Mouse (Mus musculus) kidney, postnatal 4 days (tissue): ENCODE data around the gene Mt2.

ENCODE experiments used
- DNase-seq, 2 experiments: peaks; one replicate each; pipeline ENCODE4 v3.0.0; 2021; ENCODE audit warnings: mixed read lengths in 2 of 2

Mt2 gene

GRCm38 (mm10) chr8:94172809-94173732 lies 607 bp downstream of the Mt2 start:
- DNase-seq, result peak; percentile 24 to 55

GRCm38 (mm10) chr8:94173848-94174403 lies 1.5 kb downstream of the Mt2 start:
- no peak for DNase-seq

- DNase-seq, result no peak
These were observed 2.3 kb downstream of the Mt2 start for GRCm38 (mm10) chr8:94174619-94175213.

- no peak for DNase-seq
These were observed 5.4 kb downstream of the Mt2 start for GRCm38 (mm10) chr8:94177716-94178390.

- peak; percentile 84 to 92 for DNase-seq
These were observed 6.6 kb downstream of the Mt2 start, which contains the start of gene Mt1 for GRCm38 (mm10) chr8:94178857-94179712. Gene Mt1 (plus strand): TSS chr8:94179082.

- peak; percentile 23 to 40 for DNase-seq
These were observed 7.5 kb downstream of the Mt2 start for GRCm38 (mm10) chr8:94179713-94180560.

- DNase-seq, result no peak
These were observed 8.1 kb downstream of the Mt2 start for GRCm38 (mm10) chr8:94180561-94180908.

- no peak for DNase-seq
These were observed 9.8 kb downstream of the Mt2 start for GRCm38 (mm10) chr8:94182055-94182929.

- DNase-seq, result peak; percentile 86 to 91
These were observed 10.7 kb downstream of the Mt2 start for GRCm38 (mm10) chr8:94183117-94183516.

GRCm38 (mm10) chr8:94184357-94184843 lies 11.9 kb downstream of the Mt2 start:
- DNase-seq, result peak in 1 of 2 experiments; percentile 18

- DNase-seq, result no peak
These were observed 13.3 kb downstream of the Mt2 start for GRCm38 (mm10) chr8:94185791-94186190.

GRCm38 (mm10) chr8:94186542-94186941 lies 14.1 kb downstream of the Mt2 start:
- peak; percentile 89 to 93 for DNase-seq

- DNase-seq, result peak in 1 of 2 experiments; percentile 22
These were observed 15.0 kb downstream of the Mt2 start for GRCm38 (mm10) chr8:94187290-94188002.

- peak in 1 of 2 experiments; percentile 36 for DNase-seq
These were observed 17.0 kb downstream of the Mt2 start for GRCm38 (mm10) chr8:94189275-94190031.

GRCm38 (mm10) chr8:94191101-94191691 lies 18.7 kb downstream of the Mt2 start:
- DNase-seq, result peak; percentile 86 to 92

GRCm38 (mm10) chr8:94192926-94193325 lies 20.5 kb downstream of the Mt2 start:
- DNase-seq, result peak in 1 of 2 experiments; percentile 24

GRCm38 (mm10) chr8:94194591-94195223 lies 22.2 kb downstream of the Mt2 start:
- DNase-seq, result no peak
